8 mouse cellular contexts compared by ENCODE assay signal in genomic region chr12:80643693-80644505, GRCm38 (mm10). TPM values are rescaled to one million over a fixed set of nuclear protein-coding genes. Genes with fewer than 3 reads are reported as not detected.
A peak's percentile ranks its signal among the peaks of the same experiment; 100 is the strongest.
DNase-seq lines count a peak whose midpoint lies in the region; ATAC-seq and TF ChIP-seq lines count a peak whose summit lies in the region.

Gene Slc39a9, plus strand, starts transcription at chr12:80643883.
Gene Erh, minus strand, starts transcription at chr12:80644341.

- H3K4me1 ChIP-seq in heart, embryonic 12.5 days (replicated peaks): peaks cover 32% of the 10 kb centered on the region
- peaks cover 17% of the 10 kb centered on the region for H3K4me1 ChIP-seq in kidney, postnatal 0 days (replicated peaks; ENCODE audit: insufficient read depth, low read length)
- H3K4me1 ChIP-seq in liver, embryonic 11.5 days (replicated peaks; ENCODE audit: control insufficient read depth, insufficient read depth, low read length): peaks cover 25% of the 10 kb centered on the region
- peaks cover 21% of the 10 kb centered on the region for H3K4me1 ChIP-seq in stomach, embryonic 14.5 days (ENCODE audit: control insufficient read depth, insufficient read depth, low read length)

- no peaks in the 10 kb centered on the region for H3K27me3 ChIP-seq in heart, embryonic 12.5 days (replicated peaks)
- H3K27me3 ChIP-seq in kidney, postnatal 0 days (ENCODE audit: insufficient read depth, low read length): no peaks in the 10 kb centered on the region
- no peaks in the 10 kb centered on the region for H3K27me3 ChIP-seq in liver, embryonic 11.5 days (replicated peaks; ENCODE audit: control insufficient read depth, insufficient read depth, low read length)
- no peaks in the 10 kb centered on the region for H3K27me3 ChIP-seq in stomach, embryonic 14.5 days (ENCODE audit: control insufficient read depth, insufficient read depth, low read length)

- peak; percentile 97 for DNase-seq in CD4-positive helper T cell, adult 2 months (ENCODE audit: low read depth, low spot score)
- DNase-seq in brain, embryonic 18.5 days (ENCODE audit: low read depth, low spot score): peak; percentile 91
- DNase-seq in kidney, postnatal 0 days (ENCODE audit: low spot score): peak; percentile 98
- DNase-seq in liver, embryonic 11.5 days (ENCODE audit: low spot score): peak; percentile 91
- DNase-seq in naive thymus-derived CD4-positive, alpha-beta T cell, adult 2 months (ENCODE audit: low read depth): peak; percentile 96

- peak within 1 kb of the TSS; percentile 86 for H3K4me2 ChIP-seq in heart, embryonic 12.5 days
- H3K4me2 ChIP-seq in kidney, postnatal 0 days (ENCODE audit: low read length): peak within 1 kb of the TSS; percentile 81
- H3K4me2 ChIP-seq in liver, embryonic 11.5 days: peak within 1 kb of the TSS; percentile 78
- peak within 1 kb of the TSS; percentile 93 for H3K4me2 ChIP-seq in stomach, embryonic 14.5 days (replicated peaks; ENCODE audit: low read depth, low read length)

- peak within 1 kb of the TSS; percentile 92 for H3K9ac ChIP-seq in heart, embryonic 12.5 days
- peak within 1 kb of the TSS; percentile 95 for H3K9ac ChIP-seq in kidney, postnatal 0 days (ENCODE audit: low read depth, low read length)
- H3K9ac ChIP-seq in liver, embryonic 11.5 days (ENCODE audit: low read depth, low read length): peak within 1 kb of the TSS; percentile 99
- peak within 1 kb of the TSS; percentile 98 for H3K9ac ChIP-seq in stomach, embryonic 14.5 days (replicated peaks; ENCODE audit: low read depth, low read length)

- H3K27ac ChIP-seq in heart, embryonic 12.5 days (ENCODE audit: poor library complexity, severe bottlenecking): peak within 1 kb of the TSS; percentile 91
- peak within 1 kb of the TSS; percentile 90 for H3K27ac ChIP-seq in kidney, postnatal 0 days
- H3K27ac ChIP-seq in liver, embryonic 11.5 days (ENCODE audit: low read depth, low read length): peak within 1 kb of the TSS; percentile 89
- peak within 1 kb of the TSS; percentile 92 for H3K27ac ChIP-seq in stomach, embryonic 14.5 days (ENCODE audit: low read length)

- under 1% methylated on average over 50 of the region's 50 CpGs for WGBS in heart, embryonic 12.5 days
- under 1% methylated on average over 50 of the region's 50 CpGs for WGBS in kidney, postnatal 0 days
- under 1% methylated on average over 50 of the region's 50 CpGs for WGBS in liver, embryonic 11.5 days
- under 1% methylated on average over 50 of the region's 50 CpGs for WGBS in stomach, embryonic 14.5 days

- 0 out of 2 replicates have a peak, but pooled peaks have one; percentile 16 for TF ChIP-seq CTCF in kidney, postnatal 0 days (IDR thresholded peaks at IDR 0.05; ENCODE audit: low read depth)

- H3K36me3 ChIP-seq in heart, embryonic 12.5 days: peaks cover 33% of the 10 kb centered on the region
- peaks cover 17% of the 10 kb centered on the region for H3K36me3 ChIP-seq in kidney, postnatal 0 days (ENCODE audit: insufficient read depth, low read length)
- peaks cover 12% of the 10 kb centered on the region for H3K36me3 ChIP-seq in liver, embryonic 11.5 days (ENCODE audit: control insufficient read depth, insufficient read depth, low read length)
- H3K36me3 ChIP-seq in stomach, embryonic 14.5 days (ENCODE audit: control insufficient read depth, insufficient read depth, low read length): peaks cover 20% of the 10 kb centered on the region

- H3K4me3 ChIP-seq in heart, embryonic 12.5 days: peak within 1 kb of the TSS; percentile 92
- H3K4me3 ChIP-seq in kidney, postnatal 0 days (replicated peaks; ENCODE audit: low read depth, low read length): peak within 1 kb of the TSS; percentile 87
- H3K4me3 ChIP-seq in liver, embryonic 11.5 days (ENCODE audit: low read depth, low read length): peak within 1 kb of the TSS; percentile 97
- H3K4me3 ChIP-seq in stomach, embryonic 14.5 days (ENCODE audit: low read depth, low read length): peak within 1 kb of the TSS; percentile 95

- no peaks in the 10 kb centered on the region for H3K9me3 ChIP-seq in heart, embryonic 12.5 days (replicated peaks)
- no peaks in the 10 kb centered on the region for H3K9me3 ChIP-seq in kidney, postnatal 0 days (replicated peaks; ENCODE audit: low read length)
- no peaks in the 10 kb centered on the region for H3K9me3 ChIP-seq in liver, embryonic 11.5 days (ENCODE audit: control insufficient read depth, low read length)
- no peaks in the 10 kb centered on the region for H3K9me3 ChIP-seq in stomach, embryonic 14.5 days (ENCODE audit: control insufficient read depth, low read depth, low read length)

- peak; percentile 95 for ATAC-seq in erythroid progenitor cell, adult 5-6 weeks (replicated peaks; ENCODE audit: low FRiP score, poor library complexity, severe bottlenecking)
- ATAC-seq in heart, embryonic 12.5 days (ENCODE audit: insufficient number of reproducible peaks, low FRiP score): peak; percentile 96
- peak; percentile 95 for ATAC-seq in kidney, postnatal 0 days (replicated peaks; ENCODE audit: low FRiP score, low read depth)
- ATAC-seq in liver, embryonic 11.5 days (replicated peaks; ENCODE audit: low FRiP score): peak; percentile 96
- ATAC-seq in stomach, embryonic 14.5 days (ENCODE audit: insufficient number of reproducible peaks, insufficient read depth, low FRiP score, low read depth): peak; percentile 95

RNA-seq across cellular contexts. Expression of gene Slc39a9, which starts in this region (rescaled TPM):
- 20.1 and 22.0 TPM in 2 replicates for total RNA-seq in erythroid progenitor cell, adult 5-6 weeks (2015; ENCODE audit: low replicate concordance)
- total RNA-seq in erythroid progenitor cell, adult 5-6 weeks (2017; ENCODE audit: low replicate concordance): 11.2 and 20.5 TPM in 2 replicates
- polyA plus RNA-seq in heart, embryonic 12.5 days (2016; fragmentation: Nextera tagmentation; extraction: Ambion mirVana): 22.3 and 24.1 TPM in 2 replicates
- 21.1 and 21.2 TPM in 2 replicates for polyA plus RNA-seq in kidney, postnatal 0 days (2015; fragmentation: Nextera tagmentation; extraction: Ambion mirVana)
- polyA plus RNA-seq in liver, embryonic 11.5 days (2014; fragmentation: Nextera tagmentation; extraction: Ambion mirVana): 21.4 and 25.1 TPM in 2 replicates
- 27.0 and 32.0 TPM in 2 replicates for polyA plus RNA-seq in stomach, embryonic 14.5 days (2014; fragmentation: Nextera tagmentation; extraction: Ambion mirVana)

RNA-seq across cellular contexts. Expression of gene Erh, which starts in this region (rescaled TPM):
- 23.9 and 28.1 TPM in 2 replicates for total RNA-seq in erythroid progenitor cell, adult 5-6 weeks (2015; ENCODE audit: low replicate concordance)
- 4.9 and 23.4 TPM in 2 replicates for total RNA-seq in erythroid progenitor cell, adult 5-6 weeks (2017; ENCODE audit: low replicate concordance)
- 155 and 173 TPM in 2 replicates for polyA plus RNA-seq in heart, embryonic 12.5 days (2016; fragmentation: Nextera tagmentation; extraction: Ambion mirVana)
- polyA plus RNA-seq in kidney, postnatal 0 days (2015; fragmentation: Nextera tagmentation; extraction: Ambion mirVana): 210 and 215 TPM in 2 replicates
- 304 and 308 TPM in 2 replicates for polyA plus RNA-seq in liver, embryonic 11.5 days (2014; fragmentation: Nextera tagmentation; extraction: Ambion mirVana)
- 250 and 271 TPM in 2 replicates for polyA plus RNA-seq in stomach, embryonic 14.5 days (2014; fragmentation: Nextera tagmentation; extraction: Ambion mirVana)

Comparison
In these comparisons a context has a peak if more than half of its experiments do, and no peak if none do; other contexts are left out.
1. Peak in every context shown above with its lines: DNase-seq, ATAC-seq, H3K4me3 ChIP-seq and H3K27ac ChIP-seq.